Mouse (Mus musculus) ES-E14 (cell line): ENCODE measurements around the gene Sepsecs. TPM values are rescaled to one million over a fixed set of nuclear protein-coding genes. Genes with fewer than 3 reads are reported as not detected.

ENCODE experiments used
- DNase-seq: peaks from one replicate; pipeline ENCODE4 v3.0.0-alpha.2; 2013; ENCODE audit warnings: low read depth, low spot score
- H3K27ac ChIP-seq: 2 replicates; pipeline ENCODE4 v1.5.1; 2012; ENCODE audit warnings: low read depth, mild to moderate bottlenecking, low read length, moderate library complexity, mixed read lengths; ENCODE audit not compliant: poor library complexity, insufficient read depth, severe bottlenecking
- H3K36me3 ChIP-seq: 2 replicates; pipeline ENCODE4 v1.6.1; 2012; ENCODE audit warnings: mild to moderate bottlenecking, low read length, moderate library complexity, mixed read lengths; ENCODE audit not compliant: control insufficient read depth, poor library complexity, insufficient read depth, severe bottlenecking
- H3K4me1 ChIP-seq, 2 experiments: fragments of 150-350 bp in 1 of 2; sonication (generic) in 1 of 2; 2 replicates each; pipeline ENCODE4 v1.6.1; 2012; ENCODE audit warnings: low read length in 2 of 2, mild to moderate bottlenecking in 1 of 2, mixed read lengths in 1 of 2; ENCODE audit not compliant: control insufficient read depth in 2 of 2, insufficient read depth in 2 of 2, poor library complexity in 1 of 2
- H3K4me3 ChIP-seq, 2 experiments: fragments of 150-350 bp in 1 of 2; sonication (generic) in 1 of 2; 2 replicates each; pipeline ENCODE4 v1.5.1; 2012; ENCODE audit warnings: low read length in 2 of 2, low read depth in 1 of 2, mild to moderate bottlenecking in 1 of 2, mixed read lengths in 1 of 2; ENCODE audit not compliant: insufficient read depth in 1 of 2, poor library complexity in 1 of 2, severe bottlenecking in 1 of 2
- H3K9ac ChIP-seq: 2 replicates; pipeline ENCODE4 v1.6.1; 2012; ENCODE audit warnings: low read depth, mild to moderate bottlenecking, low read length, mixed read lengths; ENCODE audit not compliant: poor library complexity, insufficient read depth, severe bottlenecking
- H3K9me3 ChIP-seq: fragments of 150-350 bp; sonication (generic); 2 replicates; pipeline ENCODE4 v1.6.1; 2012; ENCODE audit warnings: low read depth, mild to moderate bottlenecking, low read length; ENCODE audit not compliant: control insufficient read depth, insufficient read depth
- CHD2 ChIP-seq: IDR thresholded peaks from 2 replicates; pipeline ENCODE4 v1.6.1; 2014; ENCODE audit warnings: mild to moderate bottlenecking, low read depth, low read length, inconsistent platforms
- HCFC1 ChIP-seq: IDR thresholded peaks from 2 replicates; pipeline ENCODE4 v1.6.1; 2012; ENCODE audit warnings: low read length, inconsistent platforms, borderline replicate concordance; ENCODE audit not compliant: insufficient read depth
- MAFK ChIP-seq: IDR thresholded peaks from 2 replicates; pipeline ENCODE4 v1.6.1; 2014; ENCODE audit warnings: mild to moderate bottlenecking, low read depth, low read length, inconsistent platforms; ENCODE audit not compliant: insufficient read depth
- ZC3H11A ChIP-seq: IDR thresholded peaks from 2 replicates; pipeline ENCODE4 v1.6.1; 2012; ENCODE audit warnings: low read depth, mild to moderate bottlenecking, inconsistent platforms, low read length, borderline replicate concordance
- ZNF384 ChIP-seq: IDR thresholded peaks from 2 replicates; pipeline ENCODE4 v1.6.1; 2012; ENCODE audit warnings: low read depth, low read length, inconsistent platforms
- in situ Hi-C, 2 experiments: fragments of 600-800 bp; cut with MboI; formaldehyde crosslinking; loops; one replicate each; pipeline ENCODE4 v1.15.1; 2025; ENCODE audit warnings: low sequenced_read_pairs in 2 of 2, inconsistent platforms in 1 of 2; ENCODE audit not compliant: unreplicated experiment in 2 of 2
- total RNA-seq: library from RNA; depleted of rRNA; stranded (reverse); fragments of 300-350 nt; gene quantifications from 2 replicates; pipeline ENCODE4 v1.2.3, GENCODE M21; 2012; rRNA removed

The Sepsecs gene
- total RNA-seq, 1 experiment = 9.7 TPM

GRCm38 (mm10) chr5:52604582-52605041, 64.9 kb downstream of the Sepsecs start:
- TF ChIP-seq MAFK (no peak), HCFC1 (no peak), CHD2 (no peak), ZC3H11A (no peak), ZNF384 (no peak)
- DNase-seq = no peak
- in situ Hi-C loops = no loop called here
- Histone ChIP-seq H3K9ac (no peak overlapping the region), H3K27ac (no peak overlapping the region), H3K4me3 (no peak overlapping the region), H3K9me3 (no peaks in the 10 kb centered on the region), H3K4me1 (no peaks in the 10 kb centered on the region), H3K36me3 (no peaks in the 10 kb centered on the region)

- Histone ChIP-seq H3K9me3 (no peaks in the 10 kb centered on the region), H3K4me3 (no peak overlapping the region), H3K9ac (no peak overlapping the region), H3K36me3 (no peaks in the 10 kb centered on the region), H3K4me1 (no peaks in the 10 kb centered on the region), H3K27ac (no peak overlapping the region)
- DNase-seq = no peak
- no peak for TF ChIP-seq HCFC1
- TF ChIP-seq ZC3H11A = no peak
- TF ChIP-seq MAFK = no peak
- TF ChIP-seq CHD2 = no peak
- no peak for TF ChIP-seq ZNF384
- in situ Hi-C loops = no loop called here
Measured at GRCm38 (mm10) chr5:52590612-52591011, 78.9 kb downstream of the Sepsecs start.

Other genes starting within 250 kb of the Sepsecs start
- 0.11 and 0.27 TPM in 2 replicates for gene Ccdc149, start 198.2 kb downstream of the Sepsecs start, total RNA-seq
- 1.0 and 1.5 TPM in 2 replicates for gene Lgi2, start 103.2 kb downstream of the Sepsecs start, total RNA-seq
- 14.1 and 20.3 TPM in 2 replicates for gene Pi4k2b, start 71.9 kb upstream of the Sepsecs start, total RNA-seq
- gene Zcchc4, start 105.7 kb upstream of the Sepsecs start, total RNA-seq = 22.5 and 25.4 TPM in 2 replicates
- 43.8 and 68.8 TPM in 2 replicates for gene Anapc4, start 164.3 kb upstream of the Sepsecs start, total RNA-seq